Mouse (Mus musculus): ENCODE measurements at regions not wholly inside any gene's neighbourhood (a gene's known extent, or its start where the extent isn't known, plus 50 kb on each side); places are given as distances from the start of the nearest gene placed in this dataset.
A peak's percentile ranks its signal among the peaks of the same experiment; 100 is the strongest.

- DNase-seq (ENCODE audit: low spot score in 2 of 2), result no peak
Measured at GRCm38 (mm10) chr14:120560416-120560815, 82.2 kb downstream of the Rap2a start.

GRCm38 (mm10) chr14:120560987-120561386 lies 82.7 kb downstream of the Rap2a start:
- DNase-seq (ENCODE audit: low spot score in 2 of 2), result no peak

- DNase-seq (ENCODE audit: low spot score in 2 of 2), result no peak
Measured at GRCm38 (mm10) chr14:120566945-120567344, 88.7 kb downstream of the Rap2a start.

DNA sequence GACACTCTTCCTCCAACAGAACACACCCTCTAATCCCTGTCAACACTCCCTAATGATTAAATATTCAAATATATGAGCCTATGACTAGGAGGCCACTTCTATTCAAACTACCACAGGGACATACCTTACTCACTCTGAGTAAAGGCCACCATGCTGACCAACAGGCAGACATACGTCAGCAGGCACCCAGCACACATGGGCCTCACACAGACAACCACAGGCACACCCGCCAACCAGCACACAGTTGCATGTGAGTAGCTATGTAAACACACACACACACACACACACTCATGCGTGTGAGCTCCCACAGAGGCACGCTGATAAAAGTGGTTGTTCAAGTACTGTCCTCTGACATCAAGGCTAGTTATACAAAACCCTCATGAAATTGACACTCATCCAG lies 89.8 kb downstream of the Rap2a start:
- no peak for DNase-seq (ENCODE audit: low spot score in 2 of 2)

- DNase-seq (ENCODE audit: low spot score in 2 of 2), result no peak
Measured at GRCm38 (mm10) chr14:120572238-120572637, 94.0 kb downstream of the Rap2a start.

GRCm38 (mm10) chr14:120575202-120575601 lies 97.0 kb downstream of the Rap2a start:
- DNase-seq (ENCODE audit: low spot score in 2 of 2), result no peak

DNA sequence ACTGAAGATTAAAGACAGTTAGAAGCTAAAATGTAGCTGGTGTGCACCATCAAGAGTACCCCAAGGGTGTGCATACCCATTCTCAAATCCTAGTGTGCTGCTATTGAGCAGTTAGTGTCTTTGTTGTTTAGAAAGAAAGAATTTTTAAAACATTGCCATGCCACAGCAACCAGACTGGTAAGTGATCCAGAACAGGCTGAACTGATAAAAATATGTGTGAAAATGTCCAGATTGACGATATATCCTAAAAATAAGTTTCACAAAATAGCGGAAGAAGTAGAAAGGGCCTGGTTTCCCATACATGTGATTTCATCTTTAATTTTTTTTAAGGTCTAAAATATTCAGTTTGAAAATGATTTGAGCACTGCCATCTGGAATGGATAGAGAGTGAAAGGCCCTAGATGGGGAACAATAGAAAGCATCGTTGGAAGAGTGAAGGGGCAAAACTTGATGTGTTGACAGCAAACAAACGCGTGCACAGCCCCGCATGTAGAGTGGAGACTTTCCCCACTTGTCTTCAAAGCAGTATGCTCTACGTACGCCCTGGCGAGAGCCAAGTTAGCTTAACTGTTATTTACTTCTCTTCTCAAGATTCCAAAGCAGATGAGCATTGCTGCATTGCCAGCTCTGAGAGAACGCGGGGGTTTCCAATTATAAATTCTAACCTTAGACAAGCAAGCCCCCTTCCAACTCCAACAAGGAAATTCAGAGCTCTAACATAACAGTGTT lies 100.3 kb downstream of the Rap2a start:
- DNase-seq (ENCODE audit: low spot score in 2 of 2), result peak in 1 of 2 experiments; percentile 62

GRCm38 (mm10) chr14:120583807-120584206 lies 105.6 kb downstream of the Rap2a start:
- DNase-seq (ENCODE audit: low spot score in 2 of 2), result no peak

GRCm38 (mm10) chr14:120592191-120592590 lies 113.9 kb downstream of the Rap2a start:
- DNase-seq (ENCODE audit: low spot score in 2 of 2), result no peak

- no peak for DNase-seq (ENCODE audit: low spot score in 2 of 2)
Measured at GRCm38 (mm10) chr14:120600414-120600935, 122.2 kb downstream of the Rap2a start.

GRCm38 (mm10) chr14:120601510-120601909 lies 123.3 kb downstream of the Rap2a start:
- no peak for DNase-seq (ENCODE audit: low spot score in 2 of 2)

DNA sequence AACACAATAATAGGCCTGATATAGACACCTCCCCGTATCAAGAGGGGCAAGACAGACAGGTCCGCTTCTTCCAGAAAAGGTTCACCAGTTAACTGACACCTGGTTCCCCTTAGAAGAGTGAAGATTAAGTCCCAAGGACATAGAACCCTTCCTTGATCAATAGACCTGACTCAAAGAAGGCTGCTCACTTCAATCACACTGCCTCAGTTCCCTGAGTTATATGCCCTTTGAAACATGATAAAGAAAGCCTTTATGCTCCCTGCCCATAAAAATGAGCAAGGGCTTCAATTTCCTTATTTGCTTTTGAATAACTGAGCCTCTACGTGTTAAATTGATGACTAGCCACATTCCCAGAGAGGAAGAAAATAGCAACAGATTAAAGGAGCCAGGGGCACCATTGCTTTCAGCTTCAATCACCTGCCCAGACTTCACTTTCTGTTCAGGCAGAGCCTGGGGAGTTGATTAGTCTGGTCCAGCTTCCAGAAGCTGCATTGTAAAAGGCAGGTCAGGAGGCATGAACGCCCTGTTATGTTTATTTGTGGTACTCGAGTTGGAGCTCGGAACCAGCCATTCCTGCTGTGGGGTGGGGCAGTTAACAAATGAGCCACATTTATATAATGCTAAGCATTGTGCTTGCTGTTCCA lies 125.7 kb downstream of the Rap2a start:
- no peak for DNase-seq (ENCODE audit: low spot score in 2 of 2)

- DNase-seq (ENCODE audit: low spot score in 2 of 2), result peak in 1 of 2 experiments; percentile 50
Measured at GRCm38 (mm10) chr14:120607801-120608200, 129.6 kb downstream of the Rap2a start.

- no peak for DNase-seq (ENCODE audit: low spot score in 2 of 2)
Measured at GRCm38 (mm10) chr14:120611311-120611710, 133.1 kb downstream of the Rap2a start.

GRCm38 (mm10) chr14:120626223-120626935 lies 148.1 kb downstream of the Rap2a start:
- peak; percentile 15 to 41 for DNase-seq (ENCODE audit: low spot score in 2 of 2)

DNA sequence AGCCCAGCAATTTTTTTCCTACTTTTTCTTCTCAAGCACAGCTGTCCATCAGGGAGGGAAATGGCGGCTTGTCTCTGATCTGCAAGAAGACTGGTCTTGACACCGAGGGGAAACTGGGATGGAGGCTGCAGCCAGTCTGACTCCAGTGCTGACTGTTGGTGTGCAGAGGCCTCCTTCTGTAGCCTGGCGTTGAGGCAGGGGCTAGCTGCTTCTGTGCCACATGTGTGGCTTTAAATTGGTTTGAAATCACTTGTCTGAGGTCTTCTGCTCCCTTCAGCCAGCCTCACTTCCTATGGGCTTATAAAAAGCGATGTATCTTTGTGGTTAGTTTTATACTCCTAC lies 148.7 kb downstream of the Rap2a start:
- no peak for DNase-seq (ENCODE audit: low spot score in 2 of 2)

GRCm38 (mm10) chr14:120632771-120633170 lies 154.5 kb downstream of the Rap2a start:
- peak in 1 of 2 experiments; percentile 49 for DNase-seq (ENCODE audit: low spot score in 2 of 2)

GRCm38 (mm10) chr14:120636726-120637400 lies 158.6 kb downstream of the Rap2a start:
- no peak for DNase-seq (ENCODE audit: low spot score in 2 of 2)

DNA sequence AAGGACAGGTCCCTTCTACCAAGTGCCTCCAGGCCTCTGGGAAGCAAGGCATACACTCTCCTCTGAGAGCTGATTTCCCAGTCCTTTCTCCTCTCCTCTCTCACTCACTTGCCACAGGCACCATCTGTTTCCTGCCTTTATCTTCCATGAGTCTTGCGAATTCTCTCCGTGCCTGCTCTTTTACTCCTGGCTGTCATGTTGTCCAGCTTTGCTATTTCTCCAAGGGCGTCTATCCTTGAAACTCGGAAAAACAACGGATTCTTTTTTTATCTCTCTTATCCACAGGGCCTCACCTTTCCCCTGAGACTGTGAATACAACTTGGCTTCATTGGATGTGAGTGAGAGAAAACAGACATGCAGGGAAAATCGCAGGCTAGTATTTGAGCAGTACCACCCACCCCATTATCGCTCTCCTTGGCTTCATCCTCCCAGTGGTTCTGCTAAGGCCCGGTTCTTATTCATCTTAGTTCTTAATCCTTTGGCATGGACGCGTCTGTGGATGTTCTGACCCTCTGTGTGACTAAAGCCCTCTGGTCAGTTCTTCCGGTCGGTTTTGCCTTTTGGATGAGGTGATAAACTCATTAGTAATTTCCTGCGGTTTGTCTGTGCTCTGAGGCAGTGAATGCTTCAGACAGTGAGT lies 159.4 kb downstream of the Rap2a start:
- no peak for DNase-seq (ENCODE audit: low spot score in 2 of 2)

GRCm38 (mm10) chr14:120642591-120642990 lies 164.3 kb downstream of the Rap2a start:
- DNase-seq (ENCODE audit: low spot score in 2 of 2), result no peak

DNA sequence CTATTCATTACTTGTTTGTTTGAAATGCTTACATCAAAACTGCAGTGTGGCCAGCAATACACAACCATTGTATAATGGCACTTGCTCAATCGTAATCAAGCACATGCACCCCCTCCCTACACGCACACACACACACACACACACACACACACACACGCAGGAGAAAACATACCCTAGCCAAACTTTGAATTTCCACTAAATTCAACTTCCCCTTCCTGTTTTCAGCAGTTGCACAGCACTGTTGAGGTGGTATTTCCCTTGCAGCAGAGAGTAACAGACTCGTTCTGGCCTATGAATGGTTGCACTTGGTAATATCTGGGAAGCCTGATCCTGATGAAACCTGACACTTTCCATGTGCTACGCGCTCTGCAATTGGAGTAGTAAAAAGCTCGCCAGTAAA lies 173.8 kb downstream of the Rap2a start:
- DNase-seq (ENCODE audit: low spot score in 2 of 2), result no peak
